Mouse (Mus musculus) stomach, embryonic 16.5 days (tissue): ENCODE measurements around the gene Tcte1. TPM values are rescaled to one million over a fixed set of nuclear protein-coding genes. Genes with fewer than 3 reads are reported as not detected.

Source experiments
- ATAC-seq: fragments of 200-750 bp; cut with Nextera tagmentation; 2 replicates; pipeline ENCODE4 v1.8.0; 2017; ENCODE audit warnings: moderate number of reproducible peaks, moderate TSS enrichment; ENCODE audit not compliant: insufficient read depth, low FRiP score
- H3K27ac ChIP-seq: fragments of 300-500 bp; sonication (generic); 2 replicates; pipeline ENCODE4 v1.5.1; 2014; ENCODE audit warnings: low read length
- H3K27me3 ChIP-seq: fragments of 300-500 bp; sonication (generic); 2 replicates; pipeline ENCODE4 v1.6.1; 2014; ENCODE audit warnings: low read length, control low read depth, mixed read lengths; ENCODE audit not compliant: control insufficient read depth, insufficient read depth
- H3K36me3 ChIP-seq: fragments of 300-500 bp; sonication (generic); 2 replicates; pipeline ENCODE4 v1.6.1; 2014; ENCODE audit warnings: low read length; ENCODE audit not compliant: control insufficient read depth, insufficient read depth
- H3K4me1 ChIP-seq: fragments of 300-500 bp; sonication (generic); 2 replicates; pipeline ENCODE4 v1.6.1; 2014; ENCODE audit warnings: low read length, control low read depth, mixed read lengths; ENCODE audit not compliant: control insufficient read depth, insufficient read depth
- H3K4me2 ChIP-seq: fragments of 300-500 bp; sonication (generic); 2 replicates; pipeline ENCODE4 v1.6.1; 2014; ENCODE audit warnings: low read depth, low read length, mixed read lengths
- H3K4me3 ChIP-seq: fragments of 300-500 bp; sonication (generic); replicated peaks from 2 replicates; pipeline ENCODE4 v1.5.1; 2014; ENCODE audit warnings: mild to moderate bottlenecking, low read length
- H3K9ac ChIP-seq: fragments of 300-500 bp; sonication (generic); 2 replicates; pipeline ENCODE4 v1.6.1; 2014; ENCODE audit warnings: low read length
- H3K9me3 ChIP-seq: fragments of 300-500 bp; sonication (generic); replicated peaks from 2 replicates; pipeline ENCODE4 v1.6.1; 2016; ENCODE audit warnings: low read length, control low read depth; ENCODE audit not compliant: control insufficient read depth
- WGBS: fragments of 180-500 bp; shearing (Covaris S2); extraction: QIAGEN DNeasy Blood & Tissue Kit; methylation state at CpG from one replicate; pipeline ENCODE4 v1.1.7; 2014; 5-methylcytosine and 5-hydroxymethylcytosine counted together
- polyA plus RNA-seq: library from polyadenylated mRNA; unstranded; fragments of >200 nt; fragmentation: Nextera tagmentation; extraction: Ambion mirVana; gene quantifications from 2 replicates; pipeline ENCODE4 v1.2.1, GENCODE M21; 2015

Gene Tcte1
- polyA plus RNA-seq, 1 experiment from 2014 or later: 0.28 TPM

GRCm38 (mm10) chr17:45556107-45556489, 32.9 kb downstream of the Tcte1 start:
- H3K9ac ChIP-seq: peak overlapping the region; percentile 76
- peak overlapping the region; percentile 97 for H3K4me2 ChIP-seq
- no peaks in the 10 kb centered on the region for H3K36me3 ChIP-seq
- peak overlapping the region; percentile 72 for H3K4me3 ChIP-seq
- WGBS: 2% methylated on average over 14 of the region's 14 CpGs
- no peak for ATAC-seq
- H3K27ac ChIP-seq: no peak overlapping the region
- peaks cover 4% of the 10 kb centered on the region; the same call in 1 of the 2 replicates for H3K4me1 ChIP-seq
- H3K27me3 ChIP-seq: peaks cover 9% of the 10 kb centered on the region
- no peaks in the 10 kb centered on the region for H3K9me3 ChIP-seq

DNA sequence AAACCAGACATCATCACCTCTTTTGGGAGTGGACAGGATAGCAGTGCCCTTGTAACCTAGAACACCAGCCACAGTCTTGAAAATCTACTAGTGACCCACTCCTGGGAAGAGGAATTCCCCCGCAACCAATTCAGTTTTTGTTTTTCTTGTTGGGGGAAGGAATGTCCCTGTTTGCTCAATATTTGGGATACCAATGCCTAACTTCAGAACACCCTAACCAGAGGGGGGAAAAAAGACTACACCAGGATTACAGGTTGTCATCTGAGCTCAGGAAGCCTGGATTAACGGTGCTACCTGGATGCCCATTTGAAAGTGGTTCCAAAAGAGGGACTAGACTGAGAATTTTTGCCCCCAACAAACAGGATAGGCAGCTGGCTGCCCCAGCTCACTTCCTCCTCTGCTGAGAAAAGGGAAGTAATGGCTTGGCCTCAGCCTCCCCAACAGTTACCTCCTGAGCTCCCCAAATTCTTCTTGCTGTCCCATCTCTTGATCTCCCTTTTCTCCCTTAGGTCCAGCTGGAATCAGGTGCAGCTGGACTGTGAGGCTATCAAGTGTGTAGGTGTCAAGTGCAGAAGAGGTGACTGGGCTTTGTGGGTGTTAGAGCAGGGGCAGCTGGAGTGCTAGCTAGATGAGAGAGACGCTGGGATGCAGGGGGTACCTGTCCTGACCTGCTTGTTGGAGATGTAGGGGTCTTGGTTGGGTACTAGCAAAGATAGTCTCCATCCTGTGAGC, 33.4 kb downstream of the Tcte1 start:
- no peak for ATAC-seq
- H3K27me3 ChIP-seq: peaks cover 9% of the 10 kb centered on the region
- WGBS: 63% methylated on average over 3 of the region's 3 CpGs
- H3K4me1 ChIP-seq: peaks cover 4% of the 10 kb centered on the region; the same call in 1 of the 2 replicates
- H3K4me3 ChIP-seq: peak overlapping the region; percentile 72
- peak overlapping the region; percentile 97 for H3K4me2 ChIP-seq
- no peaks in the 10 kb centered on the region for H3K9me3 ChIP-seq
- H3K9ac ChIP-seq: peak overlapping the region; percentile 76
- H3K36me3 ChIP-seq: no peaks in the 10 kb centered on the region
- no peak overlapping the region for H3K27ac ChIP-seq

DNA sequence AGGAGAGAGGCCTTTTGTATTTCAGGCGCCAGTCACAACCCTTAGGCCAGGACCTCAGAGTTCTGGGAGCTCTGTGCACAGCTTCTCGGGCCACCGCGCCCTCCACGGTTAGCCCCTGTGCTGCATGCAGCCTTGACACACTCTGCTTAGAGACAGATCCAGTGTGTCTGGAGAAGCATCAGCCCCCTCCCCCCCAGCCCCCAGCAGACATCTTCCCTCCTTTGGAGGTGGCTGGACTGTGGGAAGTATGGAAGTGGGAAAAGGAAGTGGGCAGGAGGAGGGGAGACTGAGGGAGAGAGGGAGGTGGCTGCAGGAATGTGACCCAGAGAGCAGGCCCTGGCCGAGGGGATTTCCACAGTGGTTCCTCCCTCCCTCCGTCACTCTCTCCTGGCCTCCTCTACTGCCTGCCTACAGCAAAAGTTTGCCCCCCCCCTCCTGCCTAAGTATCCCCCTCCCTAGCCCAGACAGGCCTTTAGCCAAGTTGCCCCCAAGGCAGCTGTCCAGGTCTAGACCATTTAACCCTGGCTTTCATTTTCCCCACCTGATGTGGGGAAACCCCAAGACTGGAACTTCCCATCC, 34.1 kb downstream of the Tcte1 start:
- H3K9me3 ChIP-seq: no peaks in the 10 kb centered on the region
- H3K27ac ChIP-seq: no peak overlapping the region
- H3K27me3 ChIP-seq: peaks cover 9% of the 10 kb centered on the region
- 53% methylated on average over 6 of the region's 7 CpGs for WGBS
- peak overlapping the region; percentile 18 for H3K4me3 ChIP-seq
- H3K9ac ChIP-seq: peak overlapping the region; percentile 31
- ATAC-seq: no peak
- H3K36me3 ChIP-seq: no peaks in the 10 kb centered on the region
- peaks cover 4% of the 10 kb centered on the region; the same call in 1 of the 2 replicates for H3K4me1 ChIP-seq
- peak overlapping the region; percentile 12; the same call in 1 of the 2 replicates for H3K4me2 ChIP-seq

DNA sequence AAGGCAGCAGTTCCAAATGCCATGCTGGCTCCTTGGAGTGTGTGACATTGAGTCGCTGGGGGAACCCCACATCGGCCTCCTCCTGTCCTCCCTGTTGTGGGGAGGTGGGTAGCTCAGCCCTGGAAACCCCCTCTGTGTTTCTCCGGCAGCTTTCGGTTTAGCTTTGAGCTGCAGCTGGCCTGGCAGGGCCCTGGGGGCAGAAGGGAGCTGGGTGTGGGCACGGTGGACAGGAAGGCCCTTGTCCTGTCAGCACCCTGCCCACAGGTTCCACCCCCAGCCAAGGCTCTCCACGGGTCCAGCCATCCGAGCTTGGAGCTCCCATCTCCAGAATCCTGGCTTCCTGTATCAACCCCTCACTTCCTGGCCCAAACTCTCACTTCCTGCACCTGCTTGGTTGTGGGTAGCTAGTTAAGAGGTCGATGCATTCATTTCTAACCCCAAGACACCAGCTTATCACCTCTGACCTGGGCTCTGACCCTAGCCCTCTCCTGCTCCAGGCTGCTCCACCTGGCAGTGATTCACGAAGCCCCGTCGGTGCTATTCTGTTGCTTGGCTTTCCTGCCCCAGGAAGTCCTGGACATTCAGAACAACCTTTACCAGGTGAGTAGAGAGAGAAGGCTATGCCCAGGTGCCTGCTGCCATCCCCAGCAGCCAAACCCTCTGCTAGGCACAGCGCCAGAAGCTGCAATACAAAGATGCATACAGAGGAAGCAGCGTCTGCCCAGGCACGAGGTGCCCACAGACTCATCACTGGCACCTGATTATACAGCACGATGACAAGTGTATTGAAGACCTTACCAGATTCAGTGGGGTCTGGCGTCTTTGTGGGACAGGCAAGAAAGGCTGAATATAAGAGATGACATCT, 35.0 kb downstream of the Tcte1 start:
- Histone ChIP-seq H3K9me3 (no peaks in the 10 kb centered on the region), H3K4me2 (no peak overlapping the region), H3K4me3 (no peak overlapping the region), H3K36me3 (no peaks in the 10 kb centered on the region), H3K27me3 (peaks cover 9% of the 10 kb centered on the region), H3K27ac (no peak overlapping the region), H3K9ac (0 out of 2 replicates have a peak overlapping the region, but pooled peaks have one; percentile 16), H3K4me1 (peaks cover 4% of the 10 kb centered on the region; the same call in 1 of the 2 replicates)
- no peak for ATAC-seq
- WGBS: 71% methylated on average over 16 of the region's 16 CpGs

GRCm38 (mm10) chr17:45559732-45560525, 36.7 kb downstream of the Tcte1 start:
- no peaks in the 10 kb centered on the region for H3K36me3 ChIP-seq
- peaks cover 9% of the 10 kb centered on the region for H3K27me3 ChIP-seq
- H3K4me2 ChIP-seq: no peak overlapping the region
- WGBS: 83% methylated on average over 15 of the region's 15 CpGs
- no peak overlapping the region for H3K27ac ChIP-seq
- no peak for ATAC-seq
- H3K4me3 ChIP-seq: no peak overlapping the region
- no peak overlapping the region for H3K9ac ChIP-seq
- no peaks in the 10 kb centered on the region for H3K9me3 ChIP-seq
- H3K4me1 ChIP-seq: peaks cover 9% of the 10 kb centered on the region

DNA sequence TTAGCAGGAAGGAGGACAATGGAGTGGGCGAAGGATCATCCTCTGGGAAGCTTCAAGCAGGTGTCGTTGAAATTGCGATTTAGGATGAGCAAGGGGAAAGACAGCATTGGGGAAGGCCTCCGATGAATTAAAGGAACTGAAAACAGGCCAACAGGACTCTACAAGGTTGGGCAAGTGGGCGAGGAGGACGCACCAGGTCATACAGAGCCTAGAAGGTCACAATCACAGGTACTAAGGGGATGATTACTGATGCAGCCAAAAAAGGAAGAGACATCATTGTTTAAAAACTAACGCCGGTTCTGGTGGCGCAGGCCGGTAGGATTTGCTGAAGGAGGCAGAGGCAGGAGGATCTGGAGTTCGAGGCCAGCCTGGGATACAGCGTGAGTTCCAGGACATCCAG, 40.0 kb downstream of the Tcte1 start:
- no peak overlapping the region for H3K4me3 ChIP-seq
- ATAC-seq: no peak

DNA sequence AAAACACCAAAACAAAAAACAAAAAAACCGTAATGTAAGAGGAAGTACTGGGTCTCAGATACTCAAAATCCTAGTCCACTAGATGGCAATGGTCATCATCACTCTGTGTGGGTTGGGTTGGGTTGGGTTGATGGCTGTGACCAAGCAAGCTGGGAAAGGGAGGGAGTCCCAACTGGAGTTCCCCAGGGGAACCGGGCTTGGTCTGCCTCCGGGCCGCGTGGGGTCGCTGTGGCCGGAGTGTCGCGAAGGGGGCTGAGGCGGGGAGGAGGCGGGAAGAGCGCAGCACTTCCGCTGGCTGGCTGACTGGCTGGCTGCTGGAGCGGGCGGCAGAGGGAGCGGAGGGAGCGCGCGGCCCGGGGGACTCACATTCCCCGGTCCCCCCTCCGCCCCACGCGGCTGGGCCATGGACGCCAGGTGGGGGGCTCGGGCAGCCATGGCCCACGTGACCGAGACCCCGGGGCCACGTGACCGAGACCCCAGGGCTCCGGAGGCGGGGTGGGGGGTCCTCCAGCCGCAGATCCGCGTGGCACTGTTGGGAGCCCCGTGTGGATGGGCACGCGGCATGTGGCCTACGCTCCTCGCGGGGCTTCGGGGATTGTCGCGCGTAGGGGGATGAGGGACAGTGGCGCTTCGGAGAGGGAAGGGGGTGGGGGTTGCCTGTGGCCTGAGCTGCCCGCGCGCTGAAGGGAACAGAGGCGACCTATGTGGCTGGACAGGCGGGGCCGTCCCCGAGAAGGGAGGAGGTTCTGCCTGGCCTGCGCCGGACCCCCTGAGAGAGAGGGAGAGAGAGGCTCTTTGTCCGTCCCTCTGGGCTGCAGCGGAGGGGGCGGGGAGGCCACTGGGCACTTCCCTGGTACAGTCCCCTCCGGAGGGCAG, 40.7 kb downstream of the Tcte1 start, which contains the start of gene Slc35b2:
Gene Slc35b2 (plus strand): TSS at position 220 of the 876 bp plus-strand sequence.
- H3K4me2 ChIP-seq: peak within 1 kb of the TSS; percentile 98
- H3K4me1 ChIP-seq: peaks cover 14% of the 10 kb centered on the region
- peak; percentile 91 for ATAC-seq
- under 1% methylated on average over 59 of the region's 61 CpGs for WGBS
- no peaks in the 10 kb centered on the region for H3K27me3 ChIP-seq
- peak within 1 kb of the TSS; percentile 84 for H3K27ac ChIP-seq
- peaks cover 19% of the 10 kb centered on the region for H3K36me3 ChIP-seq
- H3K4me3 ChIP-seq: peak within 1 kb of the TSS; percentile 96
- no peaks in the 10 kb centered on the region for H3K9me3 ChIP-seq
- peak within 1 kb of the TSS; percentile 98 for H3K9ac ChIP-seq

More for the DNA sequence above, 40.0 kb downstream of the Tcte1 start:
- no peak overlapping the region for H3K27ac ChIP-seq
- H3K4me2 ChIP-seq: no peak overlapping the region
- no peak overlapping the region for H3K9ac ChIP-seq
- H3K9me3 ChIP-seq: no peaks in the 10 kb centered on the region
- peaks cover 14% of the 10 kb centered on the region for H3K4me1 ChIP-seq
- peaks cover 13% of the 10 kb centered on the region for H3K36me3 ChIP-seq
- WGBS: 68% methylated on average over 12 of the region's 12 CpGs
- no peaks in the 10 kb centered on the region for H3K27me3 ChIP-seq
